Mouse (Mus musculus) adrenal gland, postnatal 25 days (tissue): ENCODE data around the gene Cgas. TPM values are rescaled to one million over a fixed set of nuclear protein-coding genes. Genes with fewer than 3 reads are reported as not detected.
A peak's percentile ranks its signal among the peaks of the same experiment; 100 is the strongest.
"Not testable (repeated sequence)": the region's sequence is repeated elsewhere in the genome, so short reads cannot be mapped to it uniquely, and the experiment has no call there.

Source experiments
- DNase-seq: peaks from one replicate; pipeline ENCODE4 v3.0.0; 2021; ENCODE audit warnings: mixed read lengths
- long read RNA-seq: library from polyadenylated mRNA; stranded (forward); transcript quantifications from one replicate; pipeline ENCODE4 v2.0.0, GENCODE M21; 2021
- total RNA-seq: library from RNA; stranded (reverse); gene quantifications from 2 replicates; pipeline ENCODE4 v1.2.3, GENCODE M21; 2021

Gene Cgas
- 1.1 and 1.6 TPM in 2 replicates for total RNA-seq
- long read RNA-seq, full-length matches to known transcripts, result 2 of 2 reads
- long read RNA-seq, partial matches to known transcripts, result 0 of 2 reads
- long read RNA-seq, other reads (novel, unspliced or antisense), result 0 of 2 reads

DNA sequence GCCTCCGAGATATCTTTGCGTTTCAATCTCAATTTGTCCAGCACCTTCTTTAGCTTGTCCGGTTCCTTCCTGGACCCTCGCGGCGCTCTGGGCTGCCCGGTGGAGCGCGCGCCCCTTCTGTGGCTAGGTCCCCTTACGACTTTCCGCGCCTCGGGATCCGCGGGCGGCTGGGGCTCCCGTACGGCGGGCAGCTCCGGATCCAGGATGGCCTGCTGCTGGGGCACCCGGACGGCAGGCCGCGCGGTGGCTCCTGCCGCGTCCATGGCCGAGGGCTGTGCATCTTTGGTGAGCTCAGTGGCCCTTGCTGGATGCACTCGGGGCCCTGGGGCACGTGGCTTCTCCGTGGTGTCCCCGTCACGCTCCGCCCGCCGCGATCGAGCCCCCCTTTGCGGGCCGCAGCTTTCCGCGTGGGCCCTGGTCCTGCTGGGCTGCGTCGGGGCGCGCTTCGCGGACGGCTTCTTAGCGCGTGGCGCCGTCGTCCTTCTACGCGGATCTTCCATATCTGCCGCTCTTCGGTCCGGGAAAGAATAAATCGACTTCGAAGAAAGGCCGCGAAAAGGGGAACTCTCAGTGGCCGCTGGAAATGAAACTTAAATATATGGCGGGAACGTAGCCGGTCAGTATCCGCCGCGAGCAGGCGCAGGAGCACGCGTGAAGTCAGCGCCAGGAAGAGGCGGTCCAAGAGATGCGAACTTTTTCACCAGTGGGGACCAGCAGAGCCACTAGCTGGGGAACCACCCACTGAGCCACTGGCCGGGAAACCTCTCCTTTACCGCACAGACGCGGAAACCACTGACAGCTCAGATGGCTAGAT lies at the start of gene Cgas:
Gene Cgas (minus strand): TSS at position 659 of the 814 bp plus-strand sequence.
- DNase-seq, result peak; percentile 50

DNA sequence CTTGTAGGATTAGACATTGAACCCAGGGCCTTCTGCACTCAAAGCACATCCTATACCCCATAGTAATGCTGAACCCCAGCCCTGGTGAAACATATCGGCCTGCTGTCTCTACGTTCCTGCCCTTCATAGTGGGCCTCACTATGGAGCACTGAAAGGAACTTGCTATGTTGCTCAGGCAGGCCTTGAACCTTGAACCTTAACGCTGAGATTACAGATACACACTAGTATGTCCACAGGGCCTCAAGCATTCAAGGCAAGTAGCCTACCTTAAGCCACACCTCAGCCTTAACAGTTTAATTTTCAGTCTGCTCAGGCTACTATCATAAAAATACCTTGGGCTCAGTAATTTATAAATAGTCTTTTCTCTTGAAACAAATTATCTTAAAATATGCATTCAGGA lies 49.2 kb upstream of the Cgas start:
- DNase-seq, result no peak

DNA sequence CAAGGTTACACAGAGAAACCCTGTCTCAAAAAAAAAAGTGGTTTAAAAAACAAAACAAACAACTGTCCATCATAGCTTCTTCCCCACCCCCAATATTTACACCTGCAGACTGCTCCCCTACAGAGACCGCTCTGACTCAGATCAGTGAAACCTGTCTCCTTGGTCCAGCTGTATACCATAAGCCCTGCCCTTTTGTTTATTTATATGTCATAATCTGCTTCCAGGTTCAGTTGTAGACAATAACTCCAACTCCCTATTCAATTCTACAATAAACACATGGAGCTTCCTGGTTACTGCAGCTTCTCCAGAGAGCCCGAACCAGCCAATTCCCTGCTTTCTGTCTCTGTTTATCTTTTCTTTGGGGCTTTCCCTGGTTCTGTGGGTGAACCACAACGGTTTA lies 48.1 kb upstream of the Cgas start:
- DNase-seq, result no peak

DNA sequence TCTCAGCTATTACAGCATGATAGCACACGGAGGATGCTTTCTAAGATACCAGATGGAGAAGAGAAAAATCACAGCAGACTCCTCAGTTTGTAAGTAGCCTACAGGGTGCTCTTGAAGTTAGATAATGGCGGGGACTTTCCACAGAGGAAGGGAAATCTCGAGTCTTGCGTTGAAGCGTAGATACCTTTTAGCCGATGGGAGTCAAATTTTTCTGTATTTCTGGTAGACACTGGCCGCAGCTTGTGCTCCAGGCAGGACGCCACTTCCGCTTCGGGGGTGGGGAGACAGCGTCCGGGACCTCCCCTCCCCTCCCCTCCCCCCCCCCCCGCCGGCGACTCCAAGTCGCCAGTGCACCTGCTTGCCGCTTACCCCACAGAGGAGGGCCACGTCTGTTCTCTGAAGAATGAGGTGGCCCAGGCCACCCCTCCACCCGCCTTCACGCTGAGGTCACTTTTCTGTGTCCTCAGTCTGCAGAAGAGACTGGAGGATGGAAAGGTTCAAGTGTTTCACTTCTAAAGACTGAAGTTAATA lies 45.9 kb upstream of the Cgas start, which contains the start of gene Eef1a1:
Gene Eef1a1 (minus strand): TSS at position 262 of the 531 bp plus-strand sequence.
- peak; percentile 74 for DNase-seq

DNA sequence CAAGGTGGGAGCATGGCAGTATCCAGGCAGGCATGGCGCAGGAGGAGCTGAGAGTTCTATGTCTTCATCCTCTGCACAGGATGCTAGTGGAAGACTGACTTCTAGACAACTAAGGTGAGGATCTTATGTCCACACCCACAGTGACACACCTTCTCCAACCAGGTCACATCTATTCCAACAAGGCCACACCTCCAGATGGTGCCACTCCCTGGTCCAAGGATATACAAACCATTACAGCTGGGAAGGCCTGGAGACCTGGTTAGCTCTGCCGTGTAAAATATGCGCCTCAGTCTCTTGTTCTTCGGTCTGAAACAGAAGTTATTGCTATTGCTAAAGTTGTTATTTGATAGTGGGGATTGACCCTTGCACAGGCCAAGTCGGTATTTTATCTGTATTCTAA lies 45.0 kb upstream of the Cgas start:
- DNase-seq, result not testable (repeated sequence)

DNA sequence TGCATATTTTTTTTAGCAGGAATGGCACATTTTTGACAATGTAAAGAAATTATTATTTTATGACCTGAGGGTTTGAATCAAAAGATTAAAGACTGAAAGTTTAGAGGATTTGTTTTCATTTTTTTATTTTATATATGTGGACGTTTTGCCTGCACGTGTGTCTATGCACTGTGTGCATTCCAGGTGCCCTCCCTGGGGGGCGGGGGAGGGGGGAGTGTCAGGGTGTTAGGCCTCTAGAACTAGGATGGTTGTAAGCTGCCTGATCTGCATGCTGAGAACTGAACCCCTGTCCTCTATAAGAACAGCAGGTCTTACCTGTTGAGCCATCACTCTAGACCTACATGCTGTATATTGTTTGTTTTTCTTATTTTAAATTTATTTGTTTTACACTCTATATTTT lies 41.6 kb upstream of the Cgas start:
- DNase-seq, result no peak

DNA sequence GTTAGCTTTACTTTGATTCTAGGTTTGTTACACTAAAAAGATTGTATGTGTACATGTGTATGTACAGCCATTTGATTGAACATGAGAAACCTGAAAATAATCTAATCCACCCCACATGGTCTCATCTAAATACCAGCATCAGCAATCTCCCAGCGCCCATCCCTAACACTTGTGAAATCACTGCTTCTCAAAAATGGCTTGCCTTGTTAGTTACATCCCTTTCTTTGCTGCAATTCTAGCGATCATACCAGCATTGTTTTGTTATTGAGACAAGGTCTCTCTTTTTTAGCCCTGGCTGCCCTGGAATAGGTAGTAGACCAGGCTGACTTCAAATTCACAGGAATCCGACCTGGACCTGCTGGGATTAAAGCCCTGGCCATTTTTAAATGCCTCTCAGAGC lies 39.3 kb upstream of the Cgas start:
- no peak for DNase-seq

DNA sequence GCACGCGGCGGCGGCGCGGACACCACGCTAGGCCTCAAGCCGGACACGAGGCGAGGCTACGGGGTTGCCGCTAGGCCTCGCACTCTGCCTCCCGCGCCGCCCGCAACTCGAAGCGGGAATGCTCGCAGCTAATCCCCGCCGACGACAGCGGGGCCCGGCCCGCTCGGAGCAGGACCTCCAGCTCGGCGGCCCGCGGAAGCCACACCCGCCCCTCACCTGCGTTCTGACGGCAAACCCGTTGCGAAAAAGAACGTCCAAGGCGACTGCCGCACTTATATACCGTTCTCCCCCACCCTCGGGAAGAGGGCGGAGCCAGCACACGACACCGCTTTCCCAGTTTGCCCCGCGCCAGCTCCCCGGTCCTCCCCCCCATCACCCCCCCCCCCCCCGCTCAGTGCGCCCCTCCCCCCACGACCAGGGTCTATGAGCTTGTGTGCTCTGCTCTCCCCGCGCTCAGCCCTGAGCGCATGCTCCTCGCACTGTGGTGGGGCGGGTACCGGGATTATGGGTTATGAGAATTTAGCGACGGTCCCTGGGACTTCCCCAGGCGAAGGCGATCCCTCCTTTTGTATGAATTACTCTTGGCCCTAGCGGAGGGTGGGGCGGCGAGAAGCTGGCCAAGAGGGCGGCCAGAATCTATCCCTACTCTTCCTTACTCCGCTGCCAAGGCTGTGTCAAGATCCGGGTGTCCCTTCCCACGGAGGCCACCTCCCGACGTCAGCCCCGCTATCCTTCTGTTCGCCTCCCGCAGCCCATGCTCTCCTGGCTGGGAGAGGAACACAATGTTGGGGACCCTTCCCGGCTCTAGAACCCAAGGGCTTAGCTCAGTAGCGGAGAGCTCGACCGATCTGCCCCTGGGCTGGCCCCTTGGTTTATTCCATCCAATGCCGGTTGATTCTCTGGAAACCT lies 38.6 kb upstream of the Cgas start:
- DNase-seq, result peak; percentile 91

DNA sequence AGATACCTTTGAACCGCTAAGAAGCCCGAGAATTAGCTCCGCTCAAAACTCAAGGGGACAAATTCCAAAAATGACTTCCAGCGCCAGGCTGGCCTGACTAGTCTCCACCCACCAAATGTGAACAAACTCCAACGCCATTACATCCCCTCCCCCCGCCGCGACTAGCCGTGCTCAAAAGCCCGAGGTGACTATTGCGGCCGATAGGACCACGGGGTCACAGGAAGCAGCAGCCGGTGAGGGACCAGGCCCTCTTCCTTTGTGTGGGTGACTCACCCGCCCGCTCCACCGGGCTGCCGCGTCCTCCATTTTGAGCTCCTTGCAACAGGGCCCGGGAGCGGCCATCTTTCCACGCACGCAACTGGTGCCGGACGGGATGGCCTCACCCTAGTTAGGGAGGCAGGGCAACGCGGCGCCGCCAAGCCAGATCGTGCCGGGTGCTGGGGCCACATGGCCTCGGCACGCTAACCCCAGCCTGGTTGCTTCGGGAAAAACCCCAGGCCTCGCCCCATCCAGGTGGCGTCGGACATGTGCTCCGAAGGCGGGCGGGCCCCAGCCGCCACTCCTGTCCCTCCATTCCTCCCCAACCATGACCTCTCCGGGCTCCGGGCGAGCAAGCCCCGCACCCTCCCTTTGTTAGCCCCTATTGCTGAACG lies 37.8 kb upstream of the Cgas start:
- peak; percentile 75 for DNase-seq

DNA sequence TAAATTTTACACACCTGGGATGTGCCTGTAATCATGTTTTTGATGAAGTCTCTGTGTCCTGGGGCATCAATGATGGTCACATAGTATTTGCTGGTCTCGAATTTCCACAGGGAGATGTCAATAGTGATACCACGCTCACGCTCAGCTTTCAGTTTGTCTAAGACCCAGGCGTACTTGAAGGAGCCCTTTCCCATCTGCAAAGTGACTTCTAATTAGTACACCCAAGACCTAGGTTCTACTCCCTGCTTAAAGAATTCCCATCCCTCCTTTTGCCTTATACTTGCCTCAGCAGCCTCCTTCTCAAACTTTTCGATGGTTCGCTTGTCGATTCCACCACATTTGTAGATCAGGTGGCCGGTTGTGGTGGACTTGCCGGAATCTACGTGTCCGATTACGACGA lies 37.2 kb upstream of the Cgas start:
- DNase-seq, result not testable (repeated sequence)

DNA sequence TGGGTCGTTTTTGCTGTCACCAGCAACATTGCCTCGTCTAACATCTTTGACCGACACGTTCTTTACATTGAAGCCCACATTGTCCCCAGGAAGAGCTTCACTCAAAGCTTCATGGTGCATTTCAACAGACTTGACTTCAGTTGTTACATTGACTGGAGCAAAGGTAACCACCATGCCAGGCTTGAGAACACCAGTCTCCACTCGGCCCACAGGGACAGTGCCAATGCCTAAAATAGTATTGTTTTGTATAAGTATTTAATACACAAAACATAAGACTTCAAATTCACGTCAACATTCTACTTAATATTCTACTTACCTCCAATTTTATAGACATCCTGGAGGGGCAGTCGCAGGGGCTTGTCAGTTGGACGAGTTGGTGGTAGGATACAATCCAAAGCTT lies 36.3 kb upstream of the Cgas start:
- DNase-seq, result not testable (repeated sequence)

DNA sequence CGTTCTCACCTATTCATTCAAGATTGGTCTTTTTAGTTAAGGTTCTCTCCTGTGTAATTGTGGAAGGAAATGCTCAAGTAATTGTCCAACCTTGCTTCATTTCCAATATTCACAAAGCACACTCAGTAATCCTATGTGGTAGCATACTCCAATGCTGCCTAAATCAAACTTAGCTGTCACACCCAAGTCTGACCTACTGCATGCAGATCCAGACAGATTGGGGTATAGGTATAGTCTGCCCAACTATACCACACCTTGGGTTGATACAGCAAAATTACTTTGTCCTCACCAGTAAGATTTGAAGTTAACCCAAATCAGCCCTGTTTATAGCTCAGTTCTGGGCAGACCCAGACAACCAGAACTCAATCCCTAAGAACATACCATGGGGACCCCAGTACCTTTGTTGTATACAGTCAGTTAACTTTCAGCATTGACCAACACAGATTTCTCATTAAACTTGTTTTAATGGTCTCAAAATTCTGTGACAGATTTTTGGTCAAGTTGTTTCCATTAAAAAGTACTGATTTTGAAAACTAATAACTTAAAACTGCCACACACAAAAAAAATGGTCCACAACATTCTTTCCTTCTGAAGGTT lies 35.1 kb upstream of the Cgas start:
- not testable (repeated sequence) for DNase-seq

DNA sequence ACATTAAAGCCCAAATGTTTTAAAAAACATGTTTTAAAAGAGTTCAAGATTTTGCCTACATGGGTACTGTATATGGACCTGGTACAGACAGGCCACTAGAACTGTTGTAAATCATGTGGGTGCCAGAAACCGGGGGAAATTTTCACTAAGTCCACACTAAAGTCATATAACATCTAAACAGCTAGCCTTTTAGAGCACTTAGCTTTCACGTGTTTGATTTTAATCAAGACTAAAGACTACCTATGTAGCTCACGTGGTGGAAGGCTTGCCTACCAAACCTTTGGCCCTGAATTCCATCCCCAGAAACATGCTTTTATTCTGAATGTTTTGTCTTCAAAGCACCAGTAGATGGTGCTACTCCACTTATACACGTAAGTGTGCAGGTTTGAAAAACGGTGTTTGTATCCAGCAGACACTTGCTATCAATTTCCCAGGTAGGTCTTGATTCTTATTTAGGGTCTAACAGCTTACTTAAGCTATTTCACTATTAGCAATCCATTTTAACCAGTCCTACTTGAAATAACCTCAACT lies 34.0 kb upstream of the Cgas start:
- no peak for DNase-seq

DNA sequence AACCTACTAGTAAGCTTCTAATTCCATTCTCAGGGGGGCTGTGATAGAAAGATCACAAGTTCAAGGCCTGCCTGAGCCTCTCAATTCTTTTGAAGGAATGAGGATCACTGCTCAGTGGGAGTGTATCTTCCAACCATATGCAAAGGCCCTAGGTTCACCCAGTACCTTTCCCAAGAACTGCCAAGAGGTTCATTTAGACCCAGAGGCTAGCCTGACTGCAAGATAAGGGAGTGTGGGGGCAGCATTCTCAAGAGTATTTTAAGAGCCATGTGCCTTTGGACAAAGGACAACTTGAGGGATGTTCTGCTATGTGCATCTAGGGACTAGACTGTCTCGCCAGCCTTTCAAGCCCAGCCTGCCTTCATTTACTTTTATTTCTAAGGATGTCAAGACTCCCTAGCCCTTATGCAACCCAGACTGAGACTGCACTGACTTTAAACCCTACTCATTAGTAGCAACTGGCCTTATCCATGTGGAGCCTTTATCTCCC lies 33.5 kb upstream of the Cgas start:
- no peak for DNase-seq

DNA sequence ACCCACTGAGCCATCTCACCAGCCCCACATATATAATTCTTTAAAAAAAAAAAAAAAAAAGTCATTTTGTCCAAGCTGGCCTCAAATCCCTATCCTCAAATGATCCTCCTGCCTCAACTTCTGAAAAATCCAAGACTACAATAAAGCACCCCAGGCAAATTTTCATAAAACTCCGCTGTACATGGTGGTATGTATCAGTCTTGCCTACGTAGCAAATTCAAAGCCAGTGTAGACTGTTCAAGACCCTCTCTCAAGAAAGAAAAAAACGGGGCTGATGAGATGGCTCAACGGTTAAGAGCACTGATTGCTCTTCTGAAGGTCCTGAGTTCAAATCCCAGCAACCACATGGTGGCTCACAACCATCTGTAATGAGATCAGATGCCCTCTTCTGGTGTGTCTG lies 32.8 kb upstream of the Cgas start:
- no peak for DNase-seq

DNA sequence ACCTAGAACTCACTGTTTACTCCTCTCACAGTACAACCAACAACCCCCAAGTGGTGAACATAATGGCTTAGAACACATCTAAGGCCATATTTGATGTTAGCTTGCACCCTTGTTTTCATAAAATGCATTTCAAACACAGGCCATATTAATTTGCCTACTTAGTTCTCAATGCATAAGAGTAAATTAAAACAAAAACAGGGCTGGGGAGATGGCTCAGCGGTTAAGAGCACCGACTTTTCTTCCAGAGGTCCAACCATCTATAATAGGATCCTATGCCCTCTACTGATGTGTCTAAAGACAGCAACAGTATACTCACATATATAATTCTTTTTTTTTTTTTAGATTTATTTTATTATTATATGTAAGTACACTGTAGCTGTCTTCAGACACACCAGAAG lies 32.3 kb upstream of the Cgas start:
- no peak for DNase-seq

DNA sequence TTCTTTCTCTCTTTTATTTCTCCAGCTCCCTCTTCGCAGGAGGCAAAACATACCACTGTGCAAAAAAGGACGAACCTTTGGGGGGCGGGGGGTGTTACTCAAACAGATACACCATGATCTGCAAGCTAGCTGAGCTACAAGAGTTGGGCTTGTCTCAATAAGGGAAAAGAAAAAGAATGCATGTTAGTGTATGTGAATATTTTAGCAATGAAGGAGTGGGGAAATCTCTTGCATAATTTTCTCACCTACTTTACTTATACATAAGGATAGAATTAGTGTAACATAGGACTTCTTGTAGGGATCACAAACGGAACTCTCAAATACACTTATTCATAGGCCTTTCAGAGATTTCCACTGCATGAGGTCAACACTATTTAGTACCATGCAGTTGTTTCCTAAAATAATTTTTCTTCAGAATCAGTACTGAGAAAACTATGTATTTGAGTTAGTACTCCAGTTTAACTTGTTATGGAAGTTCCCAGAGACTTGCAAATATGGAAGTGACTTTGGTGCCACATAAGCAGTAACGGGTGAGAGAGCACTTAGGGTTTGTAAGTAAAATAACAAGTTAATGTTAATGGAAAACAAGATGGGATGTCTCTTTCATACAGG lies 31.8 kb upstream of the Cgas start:
- DNase-seq, result no peak

DNA sequence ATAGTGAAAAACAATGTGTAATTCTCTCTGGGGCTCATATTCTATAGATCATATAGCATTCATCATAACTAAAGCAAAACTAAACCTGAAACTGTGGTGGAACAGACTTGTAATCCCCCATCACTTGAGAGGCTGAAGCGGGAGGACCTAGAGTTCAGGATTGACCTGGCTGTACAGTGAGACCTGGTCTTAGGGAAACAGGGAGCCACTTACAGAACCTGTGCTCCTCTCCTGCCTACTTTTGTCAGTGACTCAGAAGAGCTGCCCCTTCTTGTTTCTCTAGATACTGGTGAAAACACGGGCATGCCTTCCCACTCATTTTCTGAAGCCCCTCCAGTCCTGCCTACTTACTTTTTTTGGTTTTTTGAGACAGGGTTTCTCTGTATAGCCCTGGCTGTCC lies 31.2 kb upstream of the Cgas start:
- no peak for DNase-seq

DNA sequence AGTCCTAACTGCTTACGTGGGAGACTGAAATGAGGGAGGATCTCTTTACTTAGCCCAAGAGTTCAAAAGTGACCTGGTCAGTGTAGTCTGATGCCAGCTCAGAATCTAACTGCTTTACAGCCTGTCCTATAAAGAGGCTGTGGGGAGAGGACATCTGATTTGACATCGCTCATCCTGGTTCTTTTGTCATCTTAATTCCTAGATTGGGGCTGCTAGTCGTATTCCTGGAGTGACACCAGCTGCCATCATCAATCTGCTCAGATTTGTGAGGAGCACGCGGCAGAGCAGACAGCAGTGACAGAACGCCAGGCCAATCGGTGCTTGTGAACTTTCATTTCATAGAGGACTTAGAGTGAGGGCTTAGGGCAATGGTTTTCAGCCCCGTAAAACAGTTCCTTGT lies 30.6 kb upstream of the Cgas start:
- DNase-seq, result no peak

DNA sequence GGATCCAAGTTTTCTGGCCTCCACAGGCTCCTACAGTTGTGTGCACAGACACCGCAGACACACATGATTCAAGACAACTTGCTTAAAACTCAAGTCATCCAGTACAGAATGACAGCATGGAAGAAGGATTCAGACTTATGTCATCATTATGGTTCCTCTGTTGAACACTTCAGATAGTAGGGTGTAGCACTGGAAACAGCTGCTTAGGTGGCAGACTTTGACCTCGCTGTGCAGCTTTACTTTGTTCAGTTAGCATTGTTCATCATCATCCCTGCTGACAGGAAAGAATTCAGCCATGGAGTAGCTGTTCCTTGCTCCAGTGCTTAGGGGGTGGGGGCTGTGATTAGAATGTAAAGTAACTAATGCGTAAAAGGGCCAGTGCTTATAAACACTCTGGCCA lies 22.7 kb upstream of the Cgas start:
- DNase-seq, result no peak

DNA sequence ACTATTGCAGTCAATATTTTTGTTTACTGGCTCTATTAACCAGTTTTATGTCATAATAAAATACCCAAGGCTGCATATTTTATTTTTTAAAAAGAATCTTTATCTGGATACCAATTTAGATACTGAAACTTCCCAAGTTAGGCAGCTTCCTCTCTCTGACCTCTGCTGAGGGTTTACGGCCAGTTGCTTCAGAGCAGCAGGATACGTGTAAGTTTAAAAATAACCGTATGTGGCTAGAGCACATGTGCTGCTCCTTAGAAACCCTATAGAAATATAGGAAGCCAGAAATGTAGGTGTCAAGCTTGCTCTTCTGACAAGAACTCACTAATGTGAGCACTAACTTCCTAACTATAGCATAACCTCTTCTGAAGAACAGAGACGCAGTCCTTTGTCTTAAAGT lies 20.3 kb upstream of the Cgas start:
- no peak for DNase-seq
